Mouse (Mus musculus) testis, postnatal 14 days (tissue): ENCODE data around the gene Cobll1.

Experiments used
- DNase-seq: peaks from one replicate; pipeline ENCODE4 v3.0.0; 2021; ENCODE audit warnings: low spot score

Cobll1 gene

DNA sequence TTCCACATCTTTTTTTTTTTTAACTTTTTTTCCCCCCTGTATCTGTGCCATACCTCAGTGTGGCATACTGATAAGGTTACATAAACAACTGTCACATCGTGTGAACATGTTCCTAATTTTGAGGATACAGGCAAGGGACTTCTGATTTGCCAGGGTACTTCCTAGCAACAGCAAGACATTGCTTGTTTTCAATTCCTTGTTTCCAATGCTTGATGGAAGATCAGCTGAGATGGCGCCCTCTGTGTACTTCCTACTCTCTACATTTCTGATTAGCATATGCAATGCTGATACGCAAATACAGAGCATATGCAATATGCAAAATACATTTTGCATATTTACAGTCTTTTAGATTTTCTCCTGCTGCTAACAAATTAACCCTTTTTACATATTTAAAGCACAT is 152.0 kb downstream of the Cobll1 start:
- DNase-seq: no peak

DNA sequence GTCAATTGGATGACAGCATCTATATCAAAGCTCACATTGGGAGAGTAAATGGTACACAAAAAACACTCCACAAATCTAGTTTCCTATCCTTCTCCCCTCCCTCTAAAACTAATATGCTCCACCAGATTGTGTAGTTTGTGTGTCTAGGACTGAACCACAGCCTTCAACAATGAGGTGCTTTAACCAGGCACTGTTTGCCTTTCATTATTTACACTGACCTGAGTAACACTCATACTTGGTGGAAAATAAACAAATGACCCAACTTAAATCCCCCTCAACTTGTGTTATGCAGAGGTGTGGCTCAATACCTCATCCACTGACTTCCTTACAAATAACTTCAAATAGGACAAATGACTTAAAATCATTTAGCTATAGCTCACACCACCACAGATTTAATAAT is 155.8 kb downstream of the Cobll1 start:
- no peak for DNase-seq

DNA sequence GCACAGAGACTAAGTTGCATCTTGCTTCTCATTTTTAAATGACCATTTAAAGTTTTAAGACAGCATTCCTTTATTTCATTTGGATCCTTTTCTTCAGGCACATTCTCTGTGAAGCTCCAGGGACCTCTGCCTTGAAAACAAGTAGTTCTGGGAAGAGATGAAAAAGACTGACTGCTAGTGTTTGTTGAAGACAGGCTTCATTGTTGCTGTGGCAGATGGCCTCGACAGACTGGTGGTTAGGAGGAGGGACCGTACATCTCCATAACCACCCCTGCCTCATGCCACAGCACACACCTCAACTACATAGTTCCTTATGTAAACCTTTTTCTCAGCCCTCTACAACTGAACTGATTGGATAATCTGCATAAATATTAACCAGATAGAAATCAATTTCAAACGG is 161.7 kb downstream of the Cobll1 start:
- DNase-seq: no peak

DNA sequence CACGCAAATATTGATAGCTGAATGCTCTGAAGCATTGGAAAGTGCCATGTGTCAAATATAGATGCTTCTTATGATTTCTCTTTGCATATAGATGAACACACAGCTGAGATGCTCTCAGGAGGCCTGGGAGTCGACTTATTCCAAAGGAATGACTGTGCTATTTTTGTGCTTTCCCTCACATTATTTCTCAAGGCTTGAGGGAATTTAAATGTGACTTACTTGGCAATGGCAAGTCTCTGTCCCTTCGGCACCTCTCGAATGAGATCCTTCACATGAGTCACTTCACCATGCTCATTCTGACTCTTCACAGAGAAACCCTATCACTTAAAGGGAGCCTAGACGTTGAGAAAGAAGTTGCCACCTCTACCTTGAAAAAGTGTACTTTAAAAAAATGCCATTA is 163.4 kb downstream of the Cobll1 start:
- DNase-seq: no peak

DNA sequence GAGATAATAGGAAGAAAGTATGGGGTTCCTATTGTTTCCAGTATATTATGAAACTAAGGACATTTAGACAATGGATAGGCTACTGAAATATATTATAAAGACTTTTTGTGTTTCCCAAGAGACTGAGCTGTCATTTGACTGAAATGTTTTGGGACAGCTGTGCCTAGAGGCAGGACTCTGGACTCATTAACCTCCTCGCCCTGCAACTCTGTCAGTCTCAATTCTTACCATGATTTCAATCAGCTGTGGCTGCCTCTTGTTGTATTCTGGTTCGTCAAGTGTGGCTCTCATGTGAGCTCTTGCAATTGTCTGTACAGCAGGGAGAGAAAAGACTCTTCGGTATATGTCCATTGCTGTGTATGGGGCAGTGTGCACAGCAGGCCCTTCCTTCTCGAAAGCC is 163.8 kb downstream of the Cobll1 start:
- no peak for DNase-seq

DNA sequence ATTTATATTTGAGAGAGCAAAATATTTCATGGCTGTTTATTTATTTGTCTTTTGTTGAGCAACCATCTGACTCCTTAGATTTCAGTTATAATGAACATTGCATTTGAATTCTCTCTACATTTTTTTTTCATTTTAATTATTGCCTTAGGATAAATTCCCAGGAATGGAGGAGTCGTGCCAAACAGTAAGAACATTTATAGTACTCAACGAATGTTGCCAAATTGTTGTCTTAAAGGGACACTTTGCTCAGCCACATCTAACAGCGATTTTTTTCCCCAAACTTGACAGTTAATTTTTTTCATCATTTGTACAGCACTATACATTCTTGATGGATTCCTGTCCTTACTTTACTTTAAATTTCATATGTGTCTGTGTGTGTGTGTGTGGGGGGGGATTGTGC is 167.0 kb downstream of the Cobll1 start:
- DNase-seq: no peak

DNA sequence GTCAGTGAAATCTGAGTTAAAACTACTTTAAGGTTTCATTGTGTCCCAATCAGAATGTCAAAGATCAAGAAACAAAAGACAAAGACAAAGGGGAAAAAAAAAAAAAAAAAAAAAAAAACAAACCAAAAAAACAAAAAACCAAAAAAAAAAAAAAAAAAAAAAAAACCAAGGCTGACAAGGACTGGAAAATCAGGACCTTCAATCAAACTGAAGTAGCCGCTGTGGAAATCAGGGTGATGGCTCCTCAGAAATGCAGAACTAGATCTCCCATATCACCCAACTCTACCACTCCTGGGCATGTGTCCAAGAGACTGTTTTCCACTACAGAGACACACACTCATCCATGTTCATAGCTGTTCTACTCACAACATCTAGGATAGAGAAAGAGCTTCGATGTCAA is 185.4 kb downstream of the Cobll1 start:
- no peak for DNase-seq

DNA sequence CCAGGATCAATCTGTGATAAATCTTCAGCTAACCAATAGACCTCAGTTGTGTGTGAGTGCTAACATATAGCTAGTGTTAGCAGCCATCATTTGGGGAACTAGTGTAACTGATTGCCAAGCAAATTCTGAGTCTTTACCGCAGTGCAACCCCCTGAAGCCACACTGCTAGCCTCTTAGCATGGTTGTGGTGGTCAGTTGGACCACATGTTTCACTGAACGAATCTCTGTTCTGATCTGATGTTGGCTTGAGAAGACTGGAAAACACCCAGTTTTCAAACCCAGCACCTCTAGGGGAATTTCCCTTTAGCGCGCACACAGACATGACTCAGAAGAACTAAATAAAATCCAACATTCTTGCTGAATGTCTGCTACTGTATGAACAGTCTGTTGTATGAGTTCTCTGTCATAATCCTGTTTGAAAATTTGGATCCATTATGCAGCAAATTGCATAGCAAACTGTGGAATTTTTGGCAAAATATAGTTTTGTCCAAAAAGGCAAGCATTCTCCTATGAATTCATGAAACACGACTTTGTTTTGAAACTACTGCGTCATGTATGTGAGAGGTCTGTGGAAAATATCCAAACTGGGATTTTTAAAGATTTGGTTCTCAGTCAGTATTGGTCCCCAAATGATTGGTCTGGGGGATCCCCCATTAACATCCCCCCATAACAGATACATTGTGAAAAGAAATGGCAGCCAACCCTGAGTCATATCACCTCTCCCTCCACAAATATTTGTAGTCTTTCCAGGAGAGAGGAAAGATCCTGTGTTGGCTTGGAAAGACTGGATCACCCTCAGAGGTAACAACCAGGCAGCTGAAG is 186.8 kb downstream of the Cobll1 start:
- DNase-seq: no peak

DNA sequence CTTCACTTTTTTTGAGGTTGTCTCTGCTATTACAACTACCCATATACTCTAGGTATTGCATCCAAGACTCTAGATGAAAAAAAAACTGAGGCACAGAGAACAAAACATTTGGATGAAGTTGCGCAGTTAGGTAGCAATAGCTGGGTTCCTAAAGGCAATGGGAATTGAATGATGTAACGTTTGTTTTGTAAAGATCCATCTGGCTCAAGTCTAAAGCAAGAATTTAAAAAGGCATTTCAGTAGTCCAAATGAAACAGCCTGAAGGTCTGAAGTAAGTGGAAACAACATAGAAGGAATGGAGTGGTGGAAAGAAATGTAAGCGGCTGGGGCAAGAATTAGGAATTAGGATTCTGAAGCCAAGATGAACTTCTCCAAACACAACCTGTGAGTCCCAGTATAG is 188.4 kb downstream of the Cobll1 start:
- DNase-seq: no peak

DNA sequence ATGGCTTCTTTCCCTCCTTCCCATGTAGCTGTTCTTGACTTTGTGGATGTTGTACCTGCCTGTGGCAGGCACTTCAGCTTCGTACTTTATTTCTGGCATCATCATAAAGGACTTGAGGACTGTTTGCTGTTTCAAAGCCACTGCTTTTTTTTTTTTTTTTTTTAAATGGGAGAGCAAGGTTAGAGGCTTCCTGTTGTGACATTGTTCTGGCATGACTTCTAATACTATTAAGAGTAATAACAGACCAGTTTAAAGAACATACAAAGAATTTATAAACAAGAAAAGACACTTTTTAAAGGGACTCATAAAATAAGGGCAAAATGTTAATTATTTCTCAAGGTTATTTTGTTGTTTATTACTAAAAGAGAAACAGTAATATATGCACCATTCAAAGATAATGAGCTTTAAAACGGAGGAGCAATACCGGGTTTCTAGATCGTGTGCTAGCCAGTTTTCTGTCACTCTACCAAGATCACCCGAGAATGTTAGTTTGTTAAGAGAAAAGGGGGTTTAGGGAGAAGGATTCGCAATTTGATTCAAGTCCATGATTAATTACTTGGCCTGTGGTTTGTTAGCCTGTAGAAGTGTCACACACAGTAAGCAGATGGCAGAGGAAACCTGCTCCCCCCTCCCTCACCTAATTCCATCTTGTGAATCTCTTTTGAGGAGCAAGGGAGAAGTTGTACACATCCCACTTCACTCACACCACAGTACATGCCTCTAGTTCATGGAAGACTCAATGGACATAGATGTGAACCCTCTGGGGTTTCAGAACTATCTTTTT is 190.8 kb downstream of the Cobll1 start:
- DNase-seq: no peak
